Mouse (Mus musculus): Measurements from ENCODE around the gene Immt. TPM values are rescaled to one million over a fixed set of nuclear protein-coding genes. Genes with fewer than 3 reads are reported as not detected.

Gene Immt
- polyA plus RNA-seq, 1 experiment from 2014 or later = 193 TPM

DNA sequence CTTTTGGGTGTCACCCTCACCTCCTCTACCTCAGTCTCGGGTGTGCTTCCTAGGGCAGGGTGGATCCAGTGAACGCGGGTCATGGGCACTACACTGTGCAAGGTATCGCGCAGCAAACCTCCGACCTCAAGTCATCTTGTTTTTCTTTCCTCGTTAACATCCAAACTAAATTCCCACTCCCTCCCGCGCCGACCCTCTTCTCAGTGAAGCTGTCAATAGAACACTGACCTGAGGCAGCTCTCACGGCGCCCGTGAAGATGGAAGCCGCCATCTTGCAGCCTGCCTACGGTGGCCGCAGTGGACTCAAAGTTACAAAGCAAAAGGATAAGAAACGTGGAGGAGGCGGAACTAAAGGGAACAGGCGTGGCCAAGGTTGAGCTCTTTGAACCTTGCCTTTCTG is 7.6 kb upstream of the Immt start:
- DNase-seq (peak; percentile 95), ATAC-seq (ENCODE audit: insufficient read depth) (peak; percentile 92)
- WGBS = under 1% methylated on average over 19 of the region's 19 CpGs
- Histone ChIP-seq H3K27me3 (ENCODE audit: insufficient read depth, low read length) (no peaks in the 10 kb centered on the region), H3K36me3 (ENCODE audit: insufficient read depth) (peaks cover 2% of the 10 kb centered on the region; the same call in 1 of the 2 replicates), H3K4me2 (peak overlapping the region; percentile 67), H3K27ac (ENCODE audit: low read depth) (no peak overlapping the region), H3K4me3 (ENCODE audit: low read depth, low read length) (peak overlapping the region; percentile 49), H3K9ac (peak overlapping the region; percentile 43), H3K4me1 (ENCODE audit: insufficient read depth) (no peaks in the 10 kb centered on the region), H3K9me3 (ENCODE audit: low read depth, low read length) (no peaks in the 10 kb centered on the region)
- no peak for TF ChIP-seq CTCF (IDR thresholded peaks at IDR 0.05; ENCODE audit: low read depth)

DNA sequence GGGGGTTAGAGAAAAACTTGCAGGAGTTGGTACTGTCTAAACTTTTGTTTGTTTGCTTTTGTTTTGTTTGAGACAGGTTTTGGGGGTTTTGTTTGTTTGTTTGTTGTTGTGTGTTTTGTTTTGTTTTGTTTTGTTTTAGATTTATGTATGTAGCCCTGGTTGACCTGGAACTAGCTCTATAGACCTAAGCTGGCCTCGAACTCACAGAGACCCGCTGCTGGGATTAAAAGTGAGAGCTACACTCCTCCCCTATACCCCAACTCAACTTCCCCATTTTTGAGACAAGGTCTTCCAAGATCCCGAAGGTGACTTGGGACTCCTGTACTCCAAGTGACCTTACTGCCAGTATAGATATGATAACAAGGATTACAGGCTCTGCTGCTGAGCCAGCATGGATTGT is 7.2 kb upstream of the Immt start:
- H3K9ac ChIP-seq = no peak overlapping the region
- H3K4me1 ChIP-seq (ENCODE audit: insufficient read depth) = no peaks in the 10 kb centered on the region
- H3K36me3 ChIP-seq (ENCODE audit: insufficient read depth) = no peaks in the 10 kb centered on the region
- no peaks in the 10 kb centered on the region for H3K9me3 ChIP-seq (ENCODE audit: low read depth, low read length)
- WGBS = 31% methylated on average over 3 of the region's 3 CpGs
- DNase-seq (peak; percentile 15), ATAC-seq (ENCODE audit: insufficient read depth) (peak; percentile 55; the same call in 1 of the 2 replicates)
- H3K27me3 ChIP-seq (ENCODE audit: insufficient read depth, low read length) = no peaks in the 10 kb centered on the region
- H3K27ac ChIP-seq (ENCODE audit: low read depth) = no peak overlapping the region
- H3K4me2 ChIP-seq = peak overlapping the region; percentile 67
- peak overlapping the region; percentile 49 for H3K4me3 ChIP-seq (ENCODE audit: low read depth, low read length)
- no peak for TF ChIP-seq CTCF (IDR thresholded peaks at IDR 0.05; ENCODE audit: low read depth)

DNA sequence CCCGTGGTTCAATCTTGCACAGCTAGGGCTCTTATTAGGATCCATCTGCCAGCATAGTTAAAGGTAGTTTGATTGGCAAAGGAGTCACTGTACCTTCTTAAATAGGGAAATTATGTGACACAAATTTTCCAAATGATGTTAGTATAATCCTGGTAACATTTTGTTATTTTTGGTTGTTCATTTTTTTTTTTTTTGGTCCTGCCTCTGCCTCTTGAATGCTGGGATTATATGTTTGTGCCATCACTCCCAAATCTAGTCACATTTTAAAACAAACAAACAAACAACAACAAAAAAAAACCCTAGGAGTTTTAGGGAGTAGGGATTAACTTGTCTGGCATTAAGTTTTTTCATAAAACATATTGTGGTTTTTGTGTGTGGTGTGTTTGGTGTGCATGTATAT is 4.3 kb upstream of the Immt start, which contains the start of gene Mrpl35:
Gene Mrpl35 (minus strand): TSS at position 101 of the 400 bp plus-strand sequence.
- no peaks in the 10 kb centered on the region for H3K9me3 ChIP-seq (ENCODE audit: low read depth, low read length)
- no peaks in the 10 kb centered on the region for H3K4me1 ChIP-seq (ENCODE audit: insufficient read depth)
- no peaks in the 10 kb centered on the region for H3K27me3 ChIP-seq (ENCODE audit: insufficient read depth, low read length)
- H3K4me3 ChIP-seq (ENCODE audit: low read depth, low read length) = no peak within 1 kb of the TSS
- WGBS = 34% methylated on average over 1 of the region's 1 CpGs
- H3K36me3 ChIP-seq (ENCODE audit: insufficient read depth) = no peaks in the 10 kb centered on the region
- no peak within 1 kb of the TSS for H3K27ac ChIP-seq (ENCODE audit: low read depth)
- ATAC-seq (ENCODE audit: insufficient read depth) (no peak), DNase-seq (no peak)
- no peak within 1 kb of the TSS for H3K9ac ChIP-seq
- H3K4me2 ChIP-seq = no peak within 1 kb of the TSS
- no peak for TF ChIP-seq CTCF (IDR thresholded peaks at IDR 0.05; ENCODE audit: low read depth)

DNA sequence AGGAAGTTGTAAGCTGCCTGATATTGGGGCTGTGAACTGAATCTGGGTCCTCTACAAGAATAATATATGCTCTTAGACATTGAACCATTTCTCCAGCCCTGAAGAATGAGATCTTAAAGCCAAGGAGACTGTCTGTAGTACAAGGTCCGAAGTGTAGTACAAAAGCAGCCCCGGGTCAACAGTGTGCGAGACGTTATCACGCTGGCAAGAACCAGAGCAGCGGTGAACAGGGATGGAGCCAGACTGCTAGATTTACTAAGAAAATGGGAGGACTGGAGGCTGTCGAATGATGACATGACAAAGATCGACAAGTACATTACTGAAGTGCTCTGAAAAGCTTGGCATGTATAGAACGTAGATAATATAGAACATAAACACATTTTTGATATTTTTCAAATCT is 1.4 kb upstream of the Immt start:
- H3K27me3 ChIP-seq (ENCODE audit: insufficient read depth, low read length) = no peaks in the 10 kb centered on the region
- no peaks in the 10 kb centered on the region for H3K9me3 ChIP-seq (ENCODE audit: low read depth, low read length)
- peaks cover 7% of the 10 kb centered on the region; the same call in 1 of the 2 replicates for H3K36me3 ChIP-seq (ENCODE audit: insufficient read depth)
- peaks cover 5% of the 10 kb centered on the region; the same call in 1 of the 2 replicates for H3K4me1 ChIP-seq (ENCODE audit: insufficient read depth)
- H3K4me2 ChIP-seq = peak overlapping the region; percentile 83; the same call in 1 of the 2 replicates
- TF ChIP-seq CTCF (IDR thresholded peaks at IDR 0.05; ENCODE audit: low read depth) = no peak
- H3K4me3 ChIP-seq (ENCODE audit: low read depth, low read length) = no peak overlapping the region
- no peak overlapping the region for H3K9ac ChIP-seq
- ATAC-seq (ENCODE audit: insufficient read depth) (no peak), DNase-seq (no peak)
- H3K27ac ChIP-seq (ENCODE audit: low read depth) = no peak overlapping the region
- WGBS = 80% methylated on average over 9 of the region's 9 CpGs

DNA sequence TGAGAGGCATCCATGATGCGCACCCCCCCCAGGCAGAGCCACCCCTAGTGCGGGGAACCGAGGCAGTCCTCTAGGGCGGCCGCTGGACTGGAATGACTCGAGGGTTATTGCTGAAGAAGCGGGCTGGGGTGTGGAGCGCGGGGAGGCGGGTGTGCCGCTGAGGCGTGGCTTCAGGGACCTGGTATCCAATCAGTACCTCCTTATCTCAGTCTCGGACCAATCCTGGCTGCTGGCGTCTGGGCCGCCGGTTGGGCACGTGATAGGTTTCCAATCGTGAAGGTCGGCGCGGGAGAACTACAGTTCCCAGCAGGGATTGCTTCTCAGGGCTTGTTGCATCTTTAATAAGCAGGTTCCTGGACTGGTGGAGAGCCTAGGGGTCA is 440 bp downstream of the Immt start:
- Histone ChIP-seq H3K4me1 (ENCODE audit: insufficient read depth) (peaks cover 5% of the 10 kb centered on the region; the same call in 1 of the 2 replicates), H3K36me3 (ENCODE audit: insufficient read depth) (peaks cover 9% of the 10 kb centered on the region; the same call in 1 of the 2 replicates), H3K4me2 (peak overlapping the region; percentile 83), H3K4me3 (ENCODE audit: low read depth, low read length) (peak overlapping the region; percentile 93), H3K27ac (ENCODE audit: low read depth) (peak overlapping the region; percentile 90), H3K27me3 (ENCODE audit: insufficient read depth, low read length) (no peaks in the 10 kb centered on the region), H3K9ac (peak overlapping the region; percentile 85), H3K9me3 (ENCODE audit: low read depth, low read length) (no peaks in the 10 kb centered on the region)
- DNase-seq (peak; percentile 97), ATAC-seq (ENCODE audit: insufficient read depth) (peak; percentile 99)
- WGBS = 0% methylated on average over 21 of the region's 21 CpGs
- no peak; the same call in 1 of the 2 replicates for TF ChIP-seq CTCF (IDR thresholded peaks at IDR 0.05; ENCODE audit: low read depth)

DNA sequence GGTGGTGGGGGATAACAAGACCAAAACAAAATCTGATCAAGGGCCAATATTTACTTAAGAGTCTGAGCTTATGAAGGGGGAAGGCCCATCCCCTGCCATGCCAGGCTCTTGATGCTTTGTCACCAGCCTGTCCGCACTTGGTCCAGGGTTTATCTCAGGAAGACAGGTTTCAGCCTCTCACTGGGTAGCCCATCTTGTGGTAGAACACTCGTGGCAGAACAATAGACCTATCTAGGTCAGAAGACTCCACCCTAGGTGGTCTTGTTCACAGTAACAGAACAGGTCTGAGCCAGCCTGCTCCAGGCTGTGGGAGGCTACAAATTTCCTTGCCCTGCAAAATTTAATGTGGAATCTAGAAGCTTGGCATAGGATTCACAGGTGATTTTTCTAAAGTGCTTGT is 5.7 kb downstream of the Immt start:
- TF ChIP-seq CTCF (IDR thresholded peaks at IDR 0.05; ENCODE audit: low read depth) = no peak
- Histone ChIP-seq H3K27me3 (ENCODE audit: insufficient read depth, low read length) (no peaks in the 10 kb centered on the region), H3K27ac (ENCODE audit: low read depth) (no peak overlapping the region), H3K4me1 (ENCODE audit: insufficient read depth) (peaks cover 5% of the 10 kb centered on the region; the same call in 1 of the 2 replicates), H3K4me2 (no peak overlapping the region), H3K9me3 (ENCODE audit: low read depth, low read length) (no peaks in the 10 kb centered on the region), H3K9ac (no peak overlapping the region), H3K4me3 (ENCODE audit: low read depth, low read length) (no peak overlapping the region), H3K36me3 (ENCODE audit: insufficient read depth) (peaks cover 9% of the 10 kb centered on the region; the same call in 1 of the 2 replicates)
- DNase-seq = no peak
- 85% methylated on average over 2 of the region's 2 CpGs for WGBS
- no peak for ATAC-seq (ENCODE audit: insufficient read depth)

DNA sequence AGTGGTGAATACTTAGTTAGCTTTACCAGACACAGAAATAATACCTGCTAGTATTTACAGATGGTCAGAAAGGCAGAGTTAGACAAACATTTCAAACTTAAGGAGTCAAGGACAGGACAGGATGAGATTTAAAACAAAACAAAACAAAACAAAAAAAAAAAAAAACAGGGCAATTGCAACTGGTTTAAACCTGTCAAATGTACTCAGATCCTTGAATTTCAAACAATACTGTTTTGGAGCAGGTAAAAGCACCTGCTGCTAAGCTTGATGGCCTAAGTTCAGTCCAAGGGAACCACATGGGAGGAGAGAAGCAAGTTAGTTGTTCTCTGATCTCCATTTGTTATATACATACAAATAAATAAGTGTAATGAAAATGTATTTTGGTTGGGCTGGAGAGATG is 8.7 kb downstream of the Immt start:
- no peaks in the 10 kb centered on the region for H3K4me1 ChIP-seq (ENCODE audit: insufficient read depth)
- TF ChIP-seq CTCF (IDR thresholded peaks at IDR 0.05; ENCODE audit: low read depth) = no peak
- no peaks in the 10 kb centered on the region for H3K9me3 ChIP-seq (ENCODE audit: low read depth, low read length)
- ATAC-seq (ENCODE audit: insufficient read depth) (no peak), DNase-seq (no peak)
- no peaks in the 10 kb centered on the region for H3K27me3 ChIP-seq (ENCODE audit: insufficient read depth, low read length)
- no peak overlapping the region for H3K9ac ChIP-seq
- H3K36me3 ChIP-seq (ENCODE audit: insufficient read depth) = peaks cover 2% of the 10 kb centered on the region; the same call in 1 of the 2 replicates
- H3K27ac ChIP-seq (ENCODE audit: low read depth) = no peak overlapping the region
- no peak overlapping the region for H3K4me3 ChIP-seq (ENCODE audit: low read depth, low read length)
- H3K4me2 ChIP-seq = no peak overlapping the region
